Mouse (Mus musculus) G1E (cell line): ENCODE results near the gene Frmd8. TPM values are rescaled to one million over a fixed set of nuclear protein-coding genes. Genes with fewer than 3 reads are reported as not detected.

ENCODE experiments used
- ATAC-seq: 2 replicates; pipeline ENCODE4 v1.8.0; 2016; ENCODE audit warnings: mild to moderate bottlenecking; ENCODE audit not compliant: insufficient number of reproducible peaks, poor library complexity, low FRiP score, severe bottlenecking; ENCODE audit errors: extremely low read depth
- DNase-seq: peaks from one replicate; pipeline ENCODE4 v3.0.0; 2012; ENCODE audit warnings: low spot score
- H3K27me3 ChIP-seq: 2 replicates; pipeline ENCODE4 v1.6.1; 2012; ENCODE audit warnings: mild to moderate bottlenecking, low read length, inconsistent platforms; ENCODE audit not compliant: insufficient read depth
- H3K36me3 ChIP-seq: replicated peaks from 2 replicates; pipeline ENCODE3; 2012; ENCODE audit warnings: mild to moderate bottlenecking, inconsistent platforms
- H3K4me1 ChIP-seq: 2 replicates; pipeline ENCODE4 v1.6.1; 2012; ENCODE audit warnings: low read depth, low read length, inconsistent platforms, mixed read lengths; ENCODE audit not compliant: insufficient read depth
- H3K4me3 ChIP-seq: 2 replicates; pipeline ENCODE4 v1.5.1; 2012; ENCODE audit warnings: low read depth, mild to moderate bottlenecking, inconsistent platforms, low read length, moderate library complexity, mixed read lengths
- H3K9me3 ChIP-seq: replicated peaks from 2 replicates; pipeline ENCODE4 v1.6.1; 2012; ENCODE audit warnings: inconsistent platforms
- CTCF ChIP-seq: IDR thresholded peaks from 2 replicates; pipeline ENCODE4 v1.5.1; 2012; ENCODE audit warnings: low read depth, low read length, inconsistent platforms, mixed read lengths
- GATA1 ChIP-seq: IDR thresholded peaks from 2 replicates; pipeline ENCODE4 v1.6.1; 2012; ENCODE audit warnings: borderline replicate concordance, low read length, inconsistent platforms, mixed read lengths
- GATA2 ChIP-seq: IDR thresholded peaks from 2 replicates; pipeline ENCODE4 v1.6.1; 2012; ENCODE audit warnings: low read depth, low read length, inconsistent platforms, borderline replicate concordance
- POLR2AphosphoS5 ChIP-seq: IDR thresholded peaks from 2 replicates; pipeline ENCODE4 v1.6.1; 2012; ENCODE audit warnings: low read depth, low read length, inconsistent platforms; ENCODE audit not compliant: insufficient replicate concordance
- TAL1 ChIP-seq: conservative IDR thresholded peaks from 2 replicates; pipeline ENCODE4 v1.6.1; 2012; ENCODE audit warnings: low read depth, low read length, inconsistent platforms, mixed read lengths
- polyA plus RNA-seq: library from polyadenylated mRNA; stranded (reverse); fragments of >175 nt; gene quantifications from 2 replicates; pipeline ENCODE4 v1.2.3, GENCODE M21; 2012
- total RNA-seq, 2 experiments: library from RNA; stranded (forward) in 1 of 2; stranded (reverse) in 1 of 2; fragments of 200-1000 nt in 1 of 2; fragments of >200 nt in 1 of 2; fragmentation: Nextera tagmentation in 1 of 2; gene quantifications; 2 replicates each; pipeline ENCODE4 v1.2.3; 2014 to 2017

Frmd8 gene
- total and polyA plus RNA-seq, 3 experiments: 15.1 to 21.9 (median 15.2) TPM

DNA sequence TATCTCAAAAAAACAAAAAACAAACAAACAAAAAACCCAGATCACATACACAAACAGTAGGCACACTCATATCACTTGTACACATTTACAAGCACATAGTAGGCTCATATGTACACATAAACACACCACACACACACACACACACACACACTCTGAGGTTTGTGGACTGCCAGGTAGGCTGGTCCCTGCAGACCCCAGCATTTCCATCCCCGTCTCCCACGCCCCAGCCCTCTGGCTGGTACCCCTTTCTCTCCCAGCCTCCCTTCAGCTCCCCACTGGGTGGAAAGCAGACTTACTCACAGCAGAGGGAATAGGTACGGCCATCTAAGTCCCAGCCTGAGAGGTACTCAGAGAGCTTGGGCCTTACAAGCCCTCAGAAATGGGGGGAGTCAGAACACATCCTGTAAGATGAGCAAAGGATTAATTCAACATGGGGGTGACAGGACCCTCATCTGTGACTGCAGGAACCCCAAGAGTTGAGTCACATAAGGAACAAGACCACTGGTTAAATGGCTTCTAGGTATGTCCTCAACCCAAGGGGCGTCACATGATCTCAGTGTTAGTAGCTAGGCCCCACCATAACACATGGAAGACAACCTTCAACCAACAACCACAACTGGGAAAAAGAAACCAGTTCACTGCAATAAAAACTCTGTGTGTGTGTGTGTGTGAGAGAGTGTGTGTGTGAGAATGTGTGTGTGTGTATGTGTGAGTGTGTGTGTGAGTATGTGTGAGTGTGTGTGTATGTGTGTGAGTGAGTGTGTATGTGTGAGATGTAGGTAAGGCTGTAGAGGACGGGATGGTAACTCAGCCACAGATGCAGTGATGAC, 49.0 kb downstream of the Frmd8 start:
- DNase-seq (no peak), ATAC-seq (no peak)
- H3K4me1 ChIP-seq: peaks cover 36% of the 10 kb centered on the region

DNA sequence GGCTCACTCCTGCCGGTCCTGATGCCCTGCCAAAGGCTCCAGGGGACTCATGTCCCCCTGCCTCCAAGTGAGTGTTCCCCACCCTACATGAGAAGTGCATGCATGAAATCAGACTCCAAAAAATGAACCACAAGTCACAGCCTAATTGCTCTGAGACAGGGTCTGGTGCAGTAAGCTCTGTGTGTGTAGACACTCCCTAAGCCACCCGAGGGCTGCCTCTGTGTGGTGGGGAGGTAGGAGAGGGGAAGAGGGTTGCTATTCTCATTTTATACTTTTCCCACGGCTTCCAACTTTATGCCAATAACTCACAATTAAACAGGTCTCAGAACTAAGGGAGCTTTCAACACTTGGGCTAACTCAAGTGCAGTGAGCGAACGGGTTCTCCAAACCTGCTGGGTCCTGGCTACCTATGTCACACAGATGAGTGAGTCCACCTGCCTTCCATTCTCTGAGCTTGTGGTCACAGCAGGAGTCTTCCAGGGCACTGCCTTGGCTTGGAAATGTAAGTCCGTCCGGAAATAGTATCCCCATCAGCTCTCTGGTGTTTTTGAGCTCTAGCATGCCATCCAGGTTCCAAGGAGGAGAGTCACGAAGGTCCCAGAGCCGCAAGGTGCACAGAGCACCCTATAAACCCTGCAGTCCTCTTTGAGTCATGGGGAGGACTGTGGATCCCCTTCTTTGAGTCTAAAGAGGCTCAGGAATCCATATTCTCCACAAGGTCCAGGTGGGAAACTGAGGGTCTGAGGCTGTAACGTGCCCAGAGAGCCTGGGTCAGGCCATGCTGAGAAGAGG, 50.1 kb downstream of the Frmd8 start:
- DNase-seq (no peak), ATAC-seq (no peak)
- no peak overlapping the region for H3K4me3 ChIP-seq
- no peaks in the 10 kb centered on the region for H3K27me3 ChIP-seq
- no peaks in the 10 kb centered on the region for H3K9me3 ChIP-seq
- H3K36me3 ChIP-seq: peaks cover 77% of the 10 kb centered on the region
- TF ChIP-seq TAL1 (no peak), GATA1 (no peak), POLR2AphosphoS5 (no peak), CTCF (no peak), GATA2 (no peak)
- peaks cover 32% of the 10 kb centered on the region for H3K4me1 ChIP-seq

More for the DNA sequence above, 49.0 kb downstream of the Frmd8 start:
- no peaks in the 10 kb centered on the region for H3K9me3 ChIP-seq
- peaks cover 87% of the 10 kb centered on the region for H3K36me3 ChIP-seq
- H3K27me3 ChIP-seq: no peaks in the 10 kb centered on the region
- no peak overlapping the region for H3K4me3 ChIP-seq
- TF ChIP-seq POLR2AphosphoS5: no peak
- no peak for TF ChIP-seq GATA1
- TF ChIP-seq GATA2: no peak
- no peak for TF ChIP-seq CTCF

DNA sequence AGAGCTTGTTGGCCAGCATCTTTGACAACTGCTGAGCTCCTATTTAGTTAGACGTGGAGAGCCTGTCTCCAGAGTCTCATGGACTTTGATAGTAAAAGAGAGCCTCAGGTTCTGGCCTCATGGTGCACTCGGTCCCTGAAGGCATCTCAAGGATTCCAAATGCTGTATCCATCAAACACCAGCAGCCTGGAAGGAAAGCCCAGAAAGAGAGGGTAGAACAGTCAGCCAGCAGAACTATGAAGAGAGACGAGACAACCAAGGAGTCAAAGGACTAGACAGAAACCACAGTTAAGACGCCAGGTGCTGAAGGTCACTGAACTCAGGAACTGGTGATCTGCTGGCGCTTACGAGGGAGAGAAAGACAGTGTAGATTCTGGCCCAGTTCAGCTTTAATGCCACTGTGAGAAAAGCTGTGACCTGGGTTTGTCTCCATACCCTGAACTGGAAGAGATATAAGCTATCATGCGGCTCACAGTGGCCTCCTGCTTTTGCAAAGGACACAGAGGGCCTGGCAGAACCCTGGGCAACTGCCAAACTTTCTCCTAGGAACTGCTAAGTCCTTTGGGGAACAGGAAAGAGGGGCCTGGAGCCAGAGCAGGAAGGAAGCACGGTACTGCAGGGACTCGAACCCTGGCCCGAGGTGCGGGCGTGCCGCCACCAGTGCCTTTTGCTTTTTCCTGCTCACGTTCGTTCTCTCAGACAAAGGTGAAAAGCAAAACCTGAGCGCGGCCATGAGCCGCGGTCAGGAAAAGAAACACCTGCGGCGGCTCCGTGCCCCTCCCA, 50.8 kb downstream of the Frmd8 start:
- Histone ChIP-seq H3K27me3 (no peaks in the 10 kb centered on the region), H3K4me1 (peaks cover 32% of the 10 kb centered on the region), H3K9me3 (no peaks in the 10 kb centered on the region), H3K4me3 (no peak overlapping the region), H3K36me3 (peaks cover 69% of the 10 kb centered on the region)
- no peak for DNase-seq
- TF ChIP-seq TAL1: no peak
- no peak for TF ChIP-seq GATA2
- no peak for TF ChIP-seq CTCF
- no peak for TF ChIP-seq POLR2AphosphoS5
- no peak for TF ChIP-seq GATA1
- no peak for ATAC-seq

DNA sequence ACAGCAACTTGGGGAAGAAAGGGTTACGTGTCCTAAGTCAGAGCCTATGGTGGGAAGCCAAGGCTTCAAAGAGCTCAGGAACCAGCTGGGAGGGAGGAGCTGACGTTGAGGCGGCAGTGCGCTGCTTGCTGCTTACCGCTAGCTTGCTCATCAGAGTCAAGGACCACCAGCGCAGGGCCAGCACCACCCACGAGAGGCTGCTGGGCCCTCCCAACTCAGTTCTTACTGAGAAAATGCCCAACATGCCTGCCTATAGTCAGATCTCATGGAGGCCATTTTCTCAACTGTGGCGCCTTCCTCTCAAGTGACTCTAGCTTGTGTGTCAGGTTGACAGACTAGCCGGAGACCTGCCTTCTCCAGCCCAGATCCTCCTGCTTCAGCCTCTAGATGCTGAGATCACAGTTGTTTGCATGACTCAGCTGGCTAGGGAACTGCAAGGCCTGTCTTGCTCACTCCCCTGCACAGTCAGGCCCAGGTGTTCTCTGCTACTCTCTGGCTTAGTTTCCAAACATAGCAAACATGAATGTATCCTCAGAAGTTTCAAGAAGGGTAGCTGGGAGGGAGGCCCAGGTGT, 51.7 kb downstream of the Frmd8 start:
- ATAC-seq: no peak
- Histone ChIP-seq H3K4me3 (0 out of 2 replicates have a peak overlapping the region, but pooled peaks have one; percentile 4), H3K9me3 (no peaks in the 10 kb centered on the region), H3K4me1 (peaks cover 36% of the 10 kb centered on the region), H3K27me3 (no peaks in the 10 kb centered on the region), H3K36me3 (peaks cover 61% of the 10 kb centered on the region)
- DNase-seq: no peak
- TF ChIP-seq CTCF: no peak
- TF ChIP-seq POLR2AphosphoS5: no peak
- no peak for TF ChIP-seq GATA2
- TF ChIP-seq GATA1: no peak
- TF ChIP-seq TAL1: no peak

DNA sequence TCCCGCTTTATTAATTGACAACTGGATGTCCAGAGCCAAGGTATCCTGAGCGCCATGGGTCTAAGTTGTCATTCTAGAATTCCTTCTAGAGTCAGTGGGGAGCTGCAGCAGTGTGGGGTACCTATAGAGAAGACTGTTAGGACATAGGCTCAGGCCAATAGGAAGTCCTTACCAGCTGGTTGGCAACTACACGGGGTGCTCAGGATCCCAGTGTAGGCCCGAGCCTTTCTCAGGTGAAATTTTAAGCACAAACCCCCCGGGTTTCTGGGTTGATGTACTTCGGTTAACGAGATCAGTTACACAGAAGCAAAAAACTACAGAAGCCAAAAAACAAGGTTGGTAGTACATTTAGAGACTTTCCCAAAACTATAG, 52.3 kb downstream of the Frmd8 start:
- Histone ChIP-seq H3K36me3 (peaks cover 57% of the 10 kb centered on the region), H3K4me1 (peaks cover 42% of the 10 kb centered on the region), H3K4me3 (no peak overlapping the region), H3K27me3 (no peaks in the 10 kb centered on the region), H3K9me3 (no peaks in the 10 kb centered on the region)
- TF ChIP-seq POLR2AphosphoS5 (no peak), GATA1 (no peak), GATA2 (no peak), TAL1 (no peak), CTCF (no peak)
- no peak for ATAC-seq
- DNase-seq: no peak
